Mouse (Mus musculus) forebrain, embryonic 12.5 days (tissue): ENCODE data around the gene Proca1. TPM values are rescaled to one million over a fixed set of nuclear protein-coding genes. Genes with fewer than 3 reads are reported as not detected.

ENCODE experiments used
- ATAC-seq: fragments of 200-750 bp; cut with Nextera tagmentation; 2 replicates; pipeline ENCODE4 v1.8.0; 2017; ENCODE audit warnings: moderate TSS enrichment; ENCODE audit not compliant: low FRiP score
- H3K27ac ChIP-seq: fragments of 300-500 bp; sonication (generic); 2 replicates; pipeline ENCODE4 v1.5.1; 2016; ENCODE audit warnings: mild to moderate bottlenecking
- H3K27me3 ChIP-seq: fragments of 300-500 bp; sonication (generic); 2 replicates; pipeline ENCODE4 v1.6.1; 2016; ENCODE audit warnings: mild to moderate bottlenecking
- H3K36me3 ChIP-seq: fragments of 300-500 bp; sonication (generic); replicated peaks from 2 replicates; pipeline ENCODE4 v1.6.1; 2016; ENCODE audit warnings: mild to moderate bottlenecking
- H3K4me1 ChIP-seq: fragments of 300-500 bp; sonication (generic); 2 replicates; pipeline ENCODE4 v1.6.1; 2016
- H3K4me2 ChIP-seq: fragments of 300-500 bp; sonication (generic); 2 replicates; pipeline ENCODE4 v1.6.1; 2016; ENCODE audit warnings: mild to moderate bottlenecking, moderate library complexity
- H3K4me3 ChIP-seq: fragments of 300-500 bp; sonication (generic); replicated peaks from 2 replicates; pipeline ENCODE4 v1.5.1; 2016; ENCODE audit warnings: mild to moderate bottlenecking
- H3K9ac ChIP-seq: fragments of 300-500 bp; sonication (generic); 2 replicates; pipeline ENCODE4 v1.6.1; 2016; ENCODE audit warnings: mild to moderate bottlenecking
- H3K9me3 ChIP-seq: fragments of 300-500 bp; sonication (generic); 2 replicates; pipeline ENCODE4 v1.6.1; 2016
- WGBS: fragments of 180-500 bp; shearing (Covaris S2); methylation state at CpG from one replicate; pipeline ENCODE4 v1.1.7; 2016; 5-methylcytosine and 5-hydroxymethylcytosine counted together
- polyA plus RNA-seq: library from polyadenylated mRNA; unstranded; fragments of >200 nt; fragmentation: Nextera tagmentation; extraction: Ambion mirVana; gene quantifications from 2 replicates; pipeline ENCODE4 v1.2.1, GENCODE M21; 2016

Proca1 gene
- polyA plus RNA-seq, 1 experiment from 2014 or later: 1.5 TPM

DNA sequence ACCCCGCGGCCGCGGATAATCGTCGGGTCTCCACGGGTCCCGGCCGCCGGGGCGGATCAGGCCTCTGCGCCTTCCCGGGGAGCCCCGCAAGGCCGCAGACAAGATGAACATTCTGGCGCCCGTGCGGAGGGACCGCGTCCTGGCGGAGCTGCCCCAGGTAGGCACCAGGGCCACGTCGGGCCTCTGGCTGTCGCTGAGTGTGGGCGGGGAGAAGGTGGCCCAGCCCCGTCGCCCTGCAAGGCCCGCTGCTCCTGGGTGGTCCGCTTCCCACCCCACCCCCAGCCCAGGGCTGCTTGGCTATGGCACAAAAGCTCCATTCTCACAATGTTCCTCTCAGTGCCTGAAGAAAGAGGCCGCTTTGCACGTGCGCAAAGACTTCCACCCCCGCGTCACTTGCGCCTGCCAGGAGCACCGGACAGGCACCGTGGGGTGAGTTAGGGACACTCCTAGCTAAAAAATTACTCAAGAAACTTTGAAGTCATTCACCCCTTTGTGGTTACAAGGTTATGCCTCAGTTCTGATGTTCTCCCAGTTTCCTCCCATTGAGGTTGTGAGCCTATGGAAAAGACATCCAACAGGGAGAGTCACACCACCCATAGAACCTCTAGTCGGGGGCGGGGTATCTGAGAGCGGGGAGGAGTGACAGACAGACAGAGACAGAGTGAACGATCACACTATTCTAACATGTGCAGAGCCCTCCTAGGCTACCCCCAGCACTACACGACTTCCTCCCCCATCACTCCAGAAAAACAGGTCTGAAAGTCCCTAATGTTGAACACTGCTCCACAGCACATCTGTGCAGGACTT is 3.8 kb upstream of the Proca1 start:
- WGBS: under 1% methylated on average over 42 of the region's 42 CpGs
- peak; percentile 87 for ATAC-seq
- Histone ChIP-seq H3K9me3 (no peaks in the 10 kb centered on the region), H3K36me3 (peaks cover 31% of the 10 kb centered on the region), H3K4me1 (peaks cover 20% of the 10 kb centered on the region), H3K4me3 (peak overlapping the region; percentile 73), H3K27me3 (no peaks in the 10 kb centered on the region), H3K9ac (peak overlapping the region; percentile 90), H3K27ac (peak overlapping the region; percentile 96), H3K4me2 (peak overlapping the region; percentile 63)

GRCm38 (mm10) chr11:78190041-78190440 is 3.2 kb upstream of the Proca1 start:
- Histone ChIP-seq H3K4me1 (peaks cover 26% of the 10 kb centered on the region), H3K27me3 (no peaks in the 10 kb centered on the region), H3K9me3 (no peaks in the 10 kb centered on the region), H3K9ac (no peak overlapping the region), H3K4me3 (peak overlapping the region; percentile 73), H3K27ac (peak overlapping the region; percentile 96), H3K4me2 (peak overlapping the region; percentile 63), H3K36me3 (peaks cover 31% of the 10 kb centered on the region)
- WGBS: 72% methylated on average over 6 of the region's 6 CpGs
- no peak for ATAC-seq

DNA sequence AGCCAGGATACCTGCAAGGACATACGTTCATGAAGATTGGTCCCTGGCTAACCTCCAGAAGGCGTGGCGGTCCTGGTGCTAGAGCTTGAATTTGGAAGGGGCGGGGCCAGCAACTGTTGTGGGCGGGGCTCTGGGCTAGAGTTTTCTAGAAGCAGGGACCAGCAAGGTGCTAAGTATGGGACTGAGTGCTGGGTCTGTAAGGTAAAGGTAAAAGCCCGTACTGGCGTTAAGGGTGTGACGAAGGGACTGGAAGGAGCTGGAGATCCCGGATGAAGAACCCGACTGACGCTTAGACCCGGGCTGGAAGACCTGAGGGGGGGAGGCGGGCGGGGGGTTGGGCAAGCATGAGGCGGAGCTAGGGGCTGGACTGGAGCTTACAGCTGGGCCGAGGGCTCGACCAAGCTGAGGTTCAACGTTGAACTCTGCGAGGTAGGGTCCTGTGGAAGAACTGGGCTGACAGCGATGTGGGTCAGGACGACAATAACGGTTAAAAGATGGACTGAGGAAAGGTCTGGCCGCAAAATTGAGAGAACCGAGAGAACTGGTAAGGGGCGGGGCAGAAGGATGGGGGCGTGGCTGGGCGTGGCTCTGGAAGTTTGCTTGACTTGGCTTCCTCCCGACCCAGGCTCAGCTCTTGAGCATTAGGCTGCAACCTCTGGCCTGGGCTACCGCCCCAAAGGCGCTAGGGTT is 1.4 kb downstream of the Proca1 start:
- Histone ChIP-seq H3K4me3 (peak overlapping the region; percentile 33), H3K27me3 (0 out of 2 replicates have a peak, but pooled peaks cover 4% of the 10 kb centered on the region), H3K9ac (no peak overlapping the region), H3K9me3 (no peaks in the 10 kb centered on the region), H3K4me1 (peaks cover 20% of the 10 kb centered on the region), H3K4me2 (peak overlapping the region; percentile 48), H3K27ac (no peak overlapping the region), H3K36me3 (peaks cover 31% of the 10 kb centered on the region)
- 6% methylated on average over 30 of the region's 30 CpGs for WGBS
- peak; percentile 55 for ATAC-seq

GRCm38 (mm10) chr11:78195101-78195863 is 2.1 kb downstream of the Proca1 start:
- no peak for ATAC-seq
- Histone ChIP-seq H3K4me2 (peak overlapping the region; percentile 48), H3K9me3 (no peaks in the 10 kb centered on the region), H3K36me3 (peaks cover 30% of the 10 kb centered on the region), H3K4me1 (peaks cover 13% of the 10 kb centered on the region), H3K4me3 (peak overlapping the region; percentile 33), H3K9ac (no peak overlapping the region), H3K27me3 (0 out of 2 replicates have a peak, but pooled peaks cover 4% of the 10 kb centered on the region), H3K27ac (no peak overlapping the region)
- WGBS: 59% methylated on average over 23 of the region's 23 CpGs

GRCm38 (mm10) chr11:78202372-78202771 is 9.2 kb downstream of the Proca1 start:
- 94% methylated on average over 3 of the region's 3 CpGs for WGBS
- H3K4me3 ChIP-seq: no peak overlapping the region
- H3K9me3 ChIP-seq: no peaks in the 10 kb centered on the region
- peaks cover 7% of the 10 kb centered on the region for H3K4me1 ChIP-seq
- no peak overlapping the region for H3K4me2 ChIP-seq
- no peak overlapping the region for H3K27ac ChIP-seq
- no peak for ATAC-seq
- H3K27me3 ChIP-seq: no peaks in the 10 kb centered on the region
- H3K36me3 ChIP-seq: peaks cover 37% of the 10 kb centered on the region
- H3K9ac ChIP-seq: no peak overlapping the region

DNA sequence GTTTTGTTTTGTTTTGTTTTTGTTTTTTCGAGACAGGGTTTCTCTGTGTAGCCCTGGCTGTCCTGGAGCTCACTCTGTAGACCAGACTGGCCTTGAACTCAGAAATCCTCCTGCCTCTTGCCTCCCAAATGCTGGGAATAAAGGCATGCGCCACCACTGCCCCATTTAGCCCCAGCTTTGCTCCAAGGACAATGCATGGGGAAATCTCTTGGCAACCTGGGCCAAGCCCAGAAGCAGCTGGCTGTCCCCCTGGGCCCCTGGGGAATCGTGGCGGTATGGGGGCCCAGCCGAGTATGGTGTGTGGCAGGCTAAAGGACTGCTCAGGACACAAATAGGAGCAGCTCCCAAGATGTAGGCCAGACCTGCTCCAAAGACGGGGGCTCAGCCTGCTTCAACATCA is 11.1 kb downstream of the Proca1 start:
- peaks cover 7% of the 10 kb centered on the region for H3K4me1 ChIP-seq
- H3K4me3 ChIP-seq: no peak overlapping the region
- no peak for ATAC-seq
- no peak overlapping the region for H3K4me2 ChIP-seq
- no peaks in the 10 kb centered on the region for H3K9me3 ChIP-seq
- 0 out of 2 replicates have a peak overlapping the region, but pooled peaks have one; percentile 5 for H3K27ac ChIP-seq
- WGBS: 85% methylated on average over 6 of the region's 6 CpGs
- H3K9ac ChIP-seq: no peak overlapping the region
- H3K36me3 ChIP-seq: peaks cover 56% of the 10 kb centered on the region
- no peaks in the 10 kb centered on the region for H3K27me3 ChIP-seq

DNA sequence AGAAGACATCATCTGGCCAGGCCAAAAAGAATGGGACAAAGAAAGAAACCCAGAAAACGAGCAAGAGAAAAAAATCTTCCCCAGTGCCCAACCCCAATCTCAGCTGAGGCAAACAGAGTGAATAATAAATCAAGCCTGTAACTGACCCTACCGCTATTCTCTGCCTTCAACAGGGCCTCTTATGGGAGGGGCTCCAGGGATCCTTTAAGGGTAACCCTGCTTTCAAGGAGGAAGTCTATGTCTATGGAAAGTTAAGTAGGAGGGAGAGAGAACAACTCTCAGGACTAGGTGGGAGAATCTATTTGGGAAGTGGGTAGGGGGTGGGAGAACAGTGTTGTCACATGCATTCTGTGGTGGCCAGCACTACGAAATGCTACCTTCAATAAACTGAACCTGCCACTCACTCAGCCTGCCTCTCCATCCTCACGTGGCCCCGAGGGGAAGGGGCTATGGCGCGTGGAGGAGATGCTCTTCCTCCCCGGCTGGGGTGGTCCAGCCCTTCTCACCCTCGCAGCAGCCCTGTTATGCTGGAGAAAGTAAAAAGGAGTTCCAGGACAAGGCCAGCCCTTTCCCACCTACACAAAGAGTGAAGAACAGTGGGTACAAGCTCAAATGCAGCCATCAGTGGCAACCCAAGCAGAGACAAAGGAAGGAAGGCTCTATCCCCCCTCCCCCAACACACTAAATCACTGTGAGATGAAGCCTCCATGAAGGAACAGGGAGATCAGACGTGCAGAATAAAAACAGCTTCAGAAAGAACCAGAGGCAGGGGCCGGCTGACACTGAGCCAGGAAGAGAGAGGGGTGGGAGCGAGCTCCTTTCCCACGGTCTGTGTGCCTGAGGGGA is 12.4 kb downstream of the Proca1 start:
- Histone ChIP-seq H3K9ac (no peak overlapping the region), H3K4me3 (no peak overlapping the region), H3K36me3 (peaks cover 69% of the 10 kb centered on the region), H3K9me3 (no peaks in the 10 kb centered on the region), H3K4me1 (peaks cover 7% of the 10 kb centered on the region), H3K27ac (peak overlapping the region; percentile 48), H3K27me3 (no peaks in the 10 kb centered on the region), H3K4me2 (no peak overlapping the region)
- WGBS: 73% methylated on average over 13 of the region's 13 CpGs
- no peak for ATAC-seq

GRCm38 (mm10) chr11:78207190-78207589 is 14.0 kb downstream of the Proca1 start:
- Histone ChIP-seq H3K4me1 (peaks cover 7% of the 10 kb centered on the region), H3K4me3 (no peak overlapping the region), H3K4me2 (no peak overlapping the region), H3K27me3 (no peaks in the 10 kb centered on the region), H3K36me3 (peaks cover 84% of the 10 kb centered on the region), H3K27ac (no peak overlapping the region), H3K9me3 (no peaks in the 10 kb centered on the region), H3K9ac (no peak overlapping the region)
- 90% methylated on average over 7 of the region's 7 CpGs for WGBS
- ATAC-seq: no peak

DNA sequence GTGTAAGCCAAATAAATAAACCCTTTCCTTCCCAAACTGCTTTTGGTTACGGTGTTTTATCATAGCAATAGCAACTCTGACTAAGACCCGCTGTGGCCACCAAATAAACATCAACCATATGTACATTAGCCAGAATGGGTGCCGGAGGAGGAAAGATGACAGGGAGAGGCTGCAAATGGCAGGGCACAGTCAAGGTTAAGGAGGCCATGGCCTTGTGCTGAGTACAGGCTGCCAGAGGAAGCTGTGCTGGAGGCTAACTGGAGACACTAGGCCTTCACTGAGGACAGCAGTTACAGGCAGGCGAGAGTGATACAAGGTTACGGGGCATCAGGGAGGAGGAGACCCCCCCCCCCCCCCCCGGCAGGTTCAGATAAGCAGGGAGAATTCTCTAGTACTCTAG is 16.7 kb downstream of the Proca1 start:
- Histone ChIP-seq H3K4me3 (no peak overlapping the region), H3K4me2 (no peak overlapping the region), H3K36me3 (peaks cover 97% of the 10 kb centered on the region), H3K9me3 (no peaks in the 10 kb centered on the region), H3K9ac (no peak overlapping the region), H3K27me3 (no peaks in the 10 kb centered on the region), H3K27ac (no peak overlapping the region), H3K4me1 (peaks cover 7% of the 10 kb centered on the region)
- 93% methylated on average over 6 of the region's 6 CpGs for WGBS
- ATAC-seq: no peak

- no peak overlapping the region for H3K9ac ChIP-seq
- peaks cover 6% of the 10 kb centered on the region for H3K4me1 ChIP-seq
- H3K27ac ChIP-seq: no peak overlapping the region
- no peaks in the 10 kb centered on the region for H3K9me3 ChIP-seq
- peaks cover 99% of the 10 kb centered on the region for H3K36me3 ChIP-seq
- H3K4me3 ChIP-seq: no peak overlapping the region
- WGBS: 87% methylated on average over 7 of the region's 7 CpGs
- ATAC-seq: no peak
- H3K27me3 ChIP-seq: no peaks in the 10 kb centered on the region
- H3K4me2 ChIP-seq: no peak overlapping the region
Observed at GRCm38 (mm10) chr11:78210615-78211014, 17.4 kb downstream of the Proca1 start.

- no peak overlapping the region for H3K4me2 ChIP-seq
- no peak overlapping the region for H3K9ac ChIP-seq
- ATAC-seq: no peak
- 92% methylated on average over 5 of the region's 5 CpGs for WGBS
- H3K27me3 ChIP-seq: no peaks in the 10 kb centered on the region
- H3K9me3 ChIP-seq: no peaks in the 10 kb centered on the region
- H3K4me3 ChIP-seq: no peak overlapping the region
- H3K27ac ChIP-seq: no peak overlapping the region
- H3K4me1 ChIP-seq: no peaks in the 10 kb centered on the region
- peaks cover 99% of the 10 kb centered on the region for H3K36me3 ChIP-seq
Observed at GRCm38 (mm10) chr11:78211513-78211912, 18.3 kb downstream of the Proca1 start.
